Mouse (Mus musculus): Measurements from ENCODE around the gene Eif4g1.

DNA sequence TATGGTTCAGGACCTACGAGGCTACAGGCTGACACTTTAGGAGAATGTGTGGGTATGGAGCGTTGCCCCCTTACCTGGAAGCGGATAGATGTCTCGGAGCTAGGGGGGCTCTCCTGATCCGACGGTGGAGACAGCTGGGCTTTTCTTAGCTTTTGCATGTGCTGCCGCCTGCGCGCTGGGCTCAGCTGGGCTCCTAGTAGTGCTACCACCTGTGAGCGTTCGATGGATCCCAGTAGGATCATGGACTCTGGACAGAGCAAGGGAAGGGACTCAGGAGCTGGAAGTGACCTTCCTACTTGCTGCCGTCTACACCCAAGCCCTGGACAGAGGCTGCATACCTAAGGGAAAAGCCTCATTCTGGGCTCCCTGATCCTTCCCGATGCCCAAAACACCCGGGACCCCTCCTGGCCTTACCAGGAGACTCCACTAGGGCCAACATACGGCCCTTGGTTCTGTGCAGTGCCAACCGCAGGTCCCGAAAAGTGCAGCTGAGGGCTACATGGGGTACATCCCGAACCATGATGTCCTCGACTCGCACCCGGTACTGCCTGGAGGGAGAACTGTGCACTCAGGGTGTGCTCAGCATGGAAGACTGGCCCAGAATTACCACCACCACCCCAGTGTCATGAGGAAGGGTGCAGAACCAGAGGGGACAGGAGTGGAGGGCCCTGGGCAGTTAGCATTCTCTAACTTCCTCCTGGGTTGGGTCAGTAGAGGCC lies 40.3 kb downstream of the Eif4g1 start:
- TF ChIP-seq CTCF (IDR thresholded peaks at IDR 0.05; ENCODE audit: borderline replicate concordance, extremely low read depth, insufficient read depth, insufficient read length) = no peak
- no peak for TF ChIP-seq POLR2A (IDR thresholded peaks at IDR 0.05; ENCODE audit: borderline replicate concordance, extremely low read depth, insufficient read depth, insufficient read length, poor library complexity, severe bottlenecking)
